Mouse (Mus musculus): ENCODE measurements around the gene Gm6899.

The Gm6899 gene

DNA sequence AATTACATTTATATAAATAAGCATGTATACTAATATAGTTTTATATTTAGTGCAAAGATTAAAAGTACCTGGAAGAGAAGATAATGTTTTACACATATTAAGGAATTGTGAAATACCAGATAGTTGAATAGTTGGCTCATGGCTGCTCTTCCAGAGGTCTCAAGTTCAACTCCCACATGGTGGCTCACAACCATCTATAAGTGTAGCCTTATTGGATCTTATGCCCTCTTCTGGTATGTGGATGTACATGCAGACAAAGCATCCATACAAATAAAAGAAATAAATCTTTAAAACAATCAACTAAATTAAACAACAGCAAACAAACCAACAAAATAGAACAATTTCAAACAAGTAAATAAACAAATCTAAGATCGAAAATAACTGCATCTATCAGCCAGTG, 49.1 kb downstream of the Gm6899 start:
- no peak for DNase-seq (ENCODE audit: low spot score in 2 of 2)
